Mouse (Mus musculus) midbrain, embryonic 13.5 days (tissue): ENCODE measurements around the gene Acad12. TPM values are rescaled to one million over a fixed set of nuclear protein-coding genes. Genes with fewer than 3 reads are reported as not detected.
A peak's percentile ranks its signal among the peaks of the same experiment; 100 is the strongest.
"Not testable (repeated sequence)": the region's sequence is repeated elsewhere in the genome, so short reads cannot be mapped to it uniquely, and the experiment has no call there.

Source experiments
- ATAC-seq: fragments of 200-750 bp; cut with Nextera tagmentation; 2 replicates; pipeline ENCODE4 v1.8.0; 2017; ENCODE audit warnings: mild to moderate bottlenecking, moderate TSS enrichment, moderate library complexity
- H3K27ac ChIP-seq: fragments of 300-500 bp; sonication (generic); 2 replicates; pipeline ENCODE4 v1.5.1; 2015; ENCODE audit warnings: inconsistent platforms, mild to moderate bottlenecking, moderate library complexity
- H3K27me3 ChIP-seq: fragments of 300-500 bp; sonication (generic); 2 replicates; pipeline ENCODE4 v1.6.1; 2015; ENCODE audit warnings: mild to moderate bottlenecking, inconsistent platforms
- H3K36me3 ChIP-seq: fragments of 300-500 bp; sonication (generic); 2 replicates; pipeline ENCODE4 v1.6.1; 2015; ENCODE audit warnings: mild to moderate bottlenecking, inconsistent platforms
- H3K4me1 ChIP-seq: fragments of 300-500 bp; sonication (generic); replicated peaks from 2 replicates; pipeline ENCODE4 v1.6.1; 2015; ENCODE audit warnings: inconsistent platforms
- H3K4me2 ChIP-seq: fragments of 300-500 bp; sonication (generic); replicated peaks from 2 replicates; pipeline ENCODE4 v1.6.1; 2015; ENCODE audit warnings: moderate library complexity, mild to moderate bottlenecking, inconsistent platforms
- H3K4me3 ChIP-seq: fragments of 300-500 bp; sonication (generic); replicated peaks from 2 replicates; pipeline ENCODE4 v1.5.1; 2015; ENCODE audit warnings: mild to moderate bottlenecking, inconsistent platforms
- H3K9ac ChIP-seq: fragments of 300-500 bp; sonication (generic); replicated peaks from 2 replicates; pipeline ENCODE4 v1.6.1; 2015; ENCODE audit warnings: mild to moderate bottlenecking, inconsistent platforms
- H3K9me3 ChIP-seq: fragments of 300-500 bp; sonication (generic); 2 replicates; pipeline ENCODE4 v1.6.1; 2016; ENCODE audit warnings: mild to moderate bottlenecking, inconsistent platforms
- WGBS: fragments of 180-500 bp; shearing (Covaris S2); methylation state at CpG from one replicate; pipeline ENCODE4 v1.1.7; 2015; 5-methylcytosine and 5-hydroxymethylcytosine counted together
- polyA plus RNA-seq: library from polyadenylated mRNA; unstranded; fragments of >200 nt; fragmentation: Nextera tagmentation; extraction: Ambion mirVana; gene quantifications from 2 replicates; pipeline ENCODE4 v1.2.1, GENCODE M21; 2015

Acad12 gene
- polyA plus RNA-seq, 1 experiment from 2014 or later: 1.3 TPM

DNA sequence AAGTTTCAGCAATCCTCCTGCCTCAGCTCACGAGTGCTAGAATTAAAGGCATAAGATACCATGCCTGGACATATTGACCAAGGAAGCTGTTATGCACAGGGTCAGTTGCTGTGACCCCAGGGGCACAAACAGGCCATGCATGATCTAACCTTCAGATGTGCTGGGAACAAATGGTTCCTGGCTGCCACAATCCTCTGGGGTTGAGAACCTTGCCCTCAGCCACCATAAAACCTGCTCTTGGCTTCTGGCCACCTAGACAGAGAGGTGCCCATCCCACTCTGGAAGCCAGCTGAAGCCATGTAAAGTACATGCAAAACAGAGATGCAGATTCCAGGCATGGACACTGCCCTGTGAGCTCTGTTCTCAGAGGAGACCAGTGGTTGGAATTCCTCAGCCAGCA lies 14.9 kb downstream of the Acad12 start:
- WGBS: 77% methylated on average over 1 of the region's 1 CpGs

GRCm38 (mm10) chr5:121601547-121602299 lies 17.0 kb downstream of the Acad12 start:
- H3K4me1 ChIP-seq: peaks cover 6% of the 10 kb centered on the region; the same call in 1 of the 2 replicates
- no peak overlapping the region for H3K4me3 ChIP-seq
- no peaks in the 10 kb centered on the region for H3K9me3 ChIP-seq
- H3K4me2 ChIP-seq: no peak overlapping the region
- 34% methylated on average over 9 of the region's 9 CpGs for WGBS
- H3K27me3 ChIP-seq: peaks cover 5% of the 10 kb centered on the region; the same call in 1 of the 2 replicates
- no peak for ATAC-seq
- H3K36me3 ChIP-seq: no peaks in the 10 kb centered on the region
- no peak overlapping the region for H3K9ac ChIP-seq
- H3K27ac ChIP-seq: no peak overlapping the region

More for the DNA sequence above, 14.9 kb downstream of the Acad12 start:
- H3K27me3 ChIP-seq, H3K36me3 ChIP-seq, ATAC-seq, H3K4me2 ChIP-seq, H3K4me3 ChIP-seq, H3K9ac ChIP-seq, H3K27ac ChIP-seq, H3K9me3 ChIP-seq, H3K4me1 ChIP-seq: not testable (repeated sequence)

- Histone ChIP-seq H3K4me1 (peaks cover 13% of the 10 kb centered on the region), H3K9ac (no peak overlapping the region)
These were observed 19.7 kb downstream of the Acad12 start for GRCm38 (mm10) chr5:121598871-121599610.

GRCm38 (mm10) chr5:121597991-121598537 lies 20.7 kb downstream of the Acad12 start:
- Histone ChIP-seq H3K4me3 (no peak overlapping the region), H3K4me2 (no peak overlapping the region), H3K4me1 (peaks cover 18% of the 10 kb centered on the region), H3K9ac (no peak overlapping the region), H3K27ac (no peak overlapping the region), H3K27me3 (peaks cover 5% of the 10 kb centered on the region; the same call in 1 of the 2 replicates), H3K9me3 (no peaks in the 10 kb centered on the region), H3K36me3 (no peaks in the 10 kb centered on the region)
- no peak for ATAC-seq
- WGBS: 84% methylated on average over 7 of the region's 7 CpGs

More at GRCm38 (mm10) chr5:121598871-121599610, 19.7 kb downstream of the Acad12 start:
- ATAC-seq: no peak
- no peak overlapping the region for H3K27ac ChIP-seq
- H3K4me2 ChIP-seq: no peak overlapping the region
- H3K27me3 ChIP-seq: peaks cover 5% of the 10 kb centered on the region; the same call in 1 of the 2 replicates
- H3K4me3 ChIP-seq: no peak overlapping the region
- 69% methylated on average over 13 of the region's 13 CpGs for WGBS
- no peaks in the 10 kb centered on the region for H3K9me3 ChIP-seq
- H3K36me3 ChIP-seq: no peaks in the 10 kb centered on the region

GRCm38 (mm10) chr5:121597332-121597731 lies 21.4 kb downstream of the Acad12 start:
- no peaks in the 10 kb centered on the region for H3K9me3 ChIP-seq
- ATAC-seq: no peak
- WGBS: 77% methylated on average over 4 of the region's 4 CpGs

DNA sequence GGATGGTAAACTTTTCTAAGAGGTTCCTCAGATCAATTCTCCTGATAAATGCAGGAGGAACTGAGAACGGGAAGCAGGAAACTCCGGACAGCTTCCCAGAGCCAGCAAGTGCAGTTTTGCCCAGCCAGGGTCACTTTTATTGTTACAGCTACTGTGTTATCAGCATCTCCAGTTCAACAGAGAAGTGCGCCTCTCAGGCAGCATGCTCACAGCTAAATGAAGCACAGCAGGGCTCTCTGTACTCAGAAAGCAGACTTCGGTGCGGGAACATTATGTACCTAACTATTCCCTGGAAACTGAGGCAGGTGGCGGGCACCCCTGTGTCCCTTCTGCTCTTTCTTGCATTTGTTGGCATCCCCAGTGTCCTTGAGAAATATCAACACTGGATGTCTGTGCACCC lies 22.5 kb downstream of the Acad12 start:
- Histone ChIP-seq H3K4me2 (no peak overlapping the region), H3K9me3 (no peaks in the 10 kb centered on the region), H3K27ac (no peak overlapping the region), H3K36me3 (no peaks in the 10 kb centered on the region), H3K4me3 (no peak overlapping the region), H3K9ac (no peak overlapping the region), H3K4me1 (peaks cover 21% of the 10 kb centered on the region), H3K27me3 (peaks cover 8% of the 10 kb centered on the region)
- WGBS: 83% methylated on average over 6 of the region's 6 CpGs
- ATAC-seq: no peak

More at GRCm38 (mm10) chr5:121597332-121597731, 21.4 kb downstream of the Acad12 start:
- Histone ChIP-seq H3K4me2 (no peak overlapping the region), H3K9ac (no peak overlapping the region), H3K4me1 (peaks cover 25% of the 10 kb centered on the region), H3K27ac (no peak overlapping the region), H3K4me3 (no peak overlapping the region), H3K36me3 (no peaks in the 10 kb centered on the region), H3K27me3 (peaks cover 8% of the 10 kb centered on the region)

DNA sequence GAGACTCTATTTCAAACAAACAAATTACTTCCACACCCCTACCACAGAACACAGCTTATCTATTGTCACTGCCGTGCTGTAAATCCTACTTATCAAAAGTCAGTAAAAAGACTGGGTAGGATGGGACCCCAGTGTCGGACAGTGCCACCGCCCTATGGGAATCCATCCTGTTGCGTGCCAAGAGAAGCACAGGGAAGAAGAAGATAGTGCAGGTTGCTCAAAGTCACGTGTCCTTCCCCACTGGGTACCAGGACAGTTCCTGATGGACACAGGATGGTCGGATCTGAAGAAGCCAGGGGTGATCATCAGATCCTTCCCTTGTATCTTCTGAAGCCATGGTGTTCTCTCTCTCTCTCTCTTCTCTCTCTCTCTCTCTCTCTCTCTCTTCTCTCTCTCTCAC lies 23.0 kb downstream of the Acad12 start:
- Histone ChIP-seq H3K9ac (no peak overlapping the region), H3K27me3 (peaks cover 8% of the 10 kb centered on the region), H3K9me3 (no peaks in the 10 kb centered on the region), H3K4me1 (peaks cover 21% of the 10 kb centered on the region), H3K27ac (no peak overlapping the region), H3K4me3 (no peak overlapping the region), H3K4me2 (no peak overlapping the region), H3K36me3 (no peaks in the 10 kb centered on the region)
- ATAC-seq: no peak
- WGBS: 81% methylated on average over 6 of the region's 6 CpGs

DNA sequence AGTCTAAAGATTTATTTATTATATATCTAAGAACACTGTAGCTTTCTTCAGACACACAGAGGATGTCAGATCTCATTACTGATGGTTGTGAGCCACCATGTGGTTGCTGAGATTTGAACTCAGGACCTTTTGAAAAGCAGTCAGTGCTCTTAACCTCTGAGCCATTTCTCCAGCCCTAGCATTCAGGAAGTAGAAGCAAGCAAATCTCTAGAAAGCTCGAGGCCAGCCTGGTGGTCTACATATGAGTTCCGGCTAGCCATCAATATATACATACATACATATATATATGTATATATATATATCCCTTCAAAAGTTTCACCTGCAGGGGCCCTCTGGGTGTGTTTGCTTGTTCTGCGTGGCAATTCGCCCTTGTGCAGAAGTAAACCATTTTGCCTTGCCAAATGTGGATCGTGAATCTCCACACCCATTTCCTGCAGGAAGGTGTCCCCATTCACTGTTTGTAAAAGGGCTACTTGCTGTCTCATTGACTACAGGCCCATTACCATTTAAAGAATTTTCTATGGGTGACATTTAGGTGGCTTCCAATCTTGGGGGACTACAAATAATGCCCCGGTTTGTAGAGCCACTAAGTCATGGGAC lies 23.9 kb downstream of the Acad12 start:
- Histone ChIP-seq H3K4me2 (no peak overlapping the region), H3K4me1 (peaks cover 21% of the 10 kb centered on the region), H3K9me3 (no peaks in the 10 kb centered on the region), H3K4me3 (no peak overlapping the region), H3K27ac (no peak overlapping the region), H3K27me3 (peaks cover 8% of the 10 kb centered on the region), H3K36me3 (no peaks in the 10 kb centered on the region), H3K9ac (no peak overlapping the region)
- no peak for ATAC-seq
- 91% methylated on average over 6 of the region's 6 CpGs for WGBS

DNA sequence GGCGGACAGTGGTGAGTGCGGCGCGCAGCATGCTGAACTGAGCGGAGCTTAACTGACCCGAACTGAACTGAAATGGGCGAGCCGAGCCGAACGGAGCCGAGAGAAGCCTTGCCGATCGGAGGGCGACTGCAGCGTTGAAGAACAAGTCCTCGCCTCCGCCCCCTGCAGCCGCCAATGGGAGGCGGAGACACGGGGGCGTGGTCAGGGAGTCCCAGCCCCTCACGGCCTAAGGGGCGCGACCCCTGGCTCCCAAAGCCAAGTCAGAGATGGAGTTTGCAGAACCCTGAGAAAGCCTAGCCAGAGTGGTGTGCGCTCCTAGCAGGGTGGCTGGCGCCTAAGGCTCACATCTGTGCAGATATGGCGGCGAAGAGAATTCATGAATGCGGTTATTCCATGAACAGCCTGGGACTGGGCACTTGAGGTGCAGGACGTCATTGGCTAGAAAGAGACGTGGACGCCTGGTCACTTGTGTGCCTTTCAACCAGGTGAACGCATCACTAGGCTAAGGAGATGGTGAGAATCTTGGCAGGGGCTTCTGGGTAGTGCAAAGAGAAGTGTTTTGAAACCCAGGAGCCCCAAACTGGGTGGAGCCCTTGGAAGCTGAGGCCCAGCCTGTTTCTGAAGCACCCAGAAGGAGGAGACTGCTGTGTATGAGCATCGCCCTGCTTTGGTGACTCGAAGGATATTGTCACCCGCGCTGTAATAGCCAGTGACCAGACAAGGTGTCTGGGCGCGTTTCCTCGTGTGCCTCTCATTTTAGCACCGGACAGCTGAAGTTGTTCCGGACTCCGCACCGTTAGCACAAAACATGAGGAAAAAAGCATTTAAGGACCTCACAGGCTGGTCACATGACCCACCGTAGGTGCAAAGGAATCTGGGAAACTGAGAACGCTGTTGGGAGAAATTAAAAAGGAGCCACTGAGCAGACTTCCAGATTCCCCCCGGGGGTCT lies 25.0 kb downstream of the Acad12 start, which contains the start of gene Aldh2:
Gene Aldh2, minus strand, starts transcription at position 374 of the 951 bp plus-strand sequence.
- H3K4me1 ChIP-seq: peaks cover 21% of the 10 kb centered on the region
- peak within 1 kb of the TSS; percentile 49 for H3K27ac ChIP-seq
- peak within 1 kb of the TSS; percentile 65 for H3K4me3 ChIP-seq
- H3K9ac ChIP-seq: peak within 1 kb of the TSS; percentile 76
- WGBS: 2% methylated on average over 47 of the region's 47 CpGs
- peak within 1 kb of the TSS; percentile 98 for H3K4me2 ChIP-seq
- no peaks in the 10 kb centered on the region for H3K36me3 ChIP-seq
- ATAC-seq: peak; percentile 86
- H3K9me3 ChIP-seq: no peaks in the 10 kb centered on the region
- H3K27me3 ChIP-seq: peaks cover 8% of the 10 kb centered on the region

GRCm38 (mm10) chr5:121592816-121593407 lies 25.8 kb downstream of the Acad12 start:
- Histone ChIP-seq H3K4me3 (peak overlapping the region; percentile 65), H3K4me2 (peak overlapping the region; percentile 98), H3K36me3 (no peaks in the 10 kb centered on the region), H3K4me1 (peaks cover 21% of the 10 kb centered on the region), H3K9me3 (no peaks in the 10 kb centered on the region), H3K27me3 (peaks cover 8% of the 10 kb centered on the region), H3K27ac (no peak overlapping the region), H3K9ac (peak overlapping the region; percentile 76)
- peak; percentile 77 for ATAC-seq
- WGBS: 4% methylated on average over 33 of the region's 33 CpGs
